Mouse (Mus musculus): ENCODE results near the gene Xpo1. TPM values are rescaled to one million over a fixed set of nuclear protein-coding genes. Genes with fewer than 3 reads are reported as not detected.
A peak's percentile ranks its signal among the peaks of the same experiment; 100 is the strongest.

Gene Xpo1
- polyA plus RNA-seq, 1 experiment from 2014 or later = 149 TPM

GRCm38 (mm10) chr11:23256194-23256802 lies 457 bp downstream of the Xpo1 start:
- under 1% methylated on average over 43 of the region's 51 CpGs for WGBS
- peaks cover 3% of the 10 kb centered on the region; the same call in 1 of the 2 replicates for H3K36me3 ChIP-seq (ENCODE audit: control insufficient read depth, insufficient read depth, low read length)
- H3K4me2 ChIP-seq (replicated peaks; ENCODE audit: low read depth, low read length) = peak overlapping the region; percentile 54
- H3K27ac ChIP-seq (ENCODE audit: low read depth, low read length) = peak overlapping the region; percentile 100
- H3K27me3 ChIP-seq (ENCODE audit: control insufficient read depth, insufficient read depth, low read length) = no peaks in the 10 kb centered on the region
- peak overlapping the region; percentile 99 for H3K9ac ChIP-seq (ENCODE audit: low read depth, low read length)
- H3K4me1 ChIP-seq (ENCODE audit: control insufficient read depth, insufficient read depth, low read length) = peaks cover 5% of the 10 kb centered on the region; the same call in 1 of the 2 replicates
- H3K9me3 ChIP-seq (ENCODE audit: control insufficient read depth, low read length) = no peaks in the 10 kb centered on the region
- ATAC-seq (ENCODE audit: low FRiP score, low TSS enrichment) = peak; percentile 34
- peak overlapping the region; percentile 98 for H3K4me3 ChIP-seq (ENCODE audit: low read length)

- Histone ChIP-seq H3K36me3 (ENCODE audit: control insufficient read depth, insufficient read depth, low read length) (peaks cover 9% of the 10 kb centered on the region; the same call in 1 of the 2 replicates), H3K4me2 (replicated peaks; ENCODE audit: low read depth, low read length) (peak overlapping the region; percentile 54), H3K9me3 (ENCODE audit: control insufficient read depth, low read length) (no peaks in the 10 kb centered on the region), H3K27me3 (ENCODE audit: control insufficient read depth, insufficient read depth, low read length) (no peaks in the 10 kb centered on the region), H3K9ac (ENCODE audit: low read depth, low read length) (peak overlapping the region; percentile 99), H3K4me3 (ENCODE audit: low read length) (peak overlapping the region; percentile 98), H3K27ac (ENCODE audit: low read depth, low read length) (peak overlapping the region; percentile 100), H3K4me1 (ENCODE audit: control insufficient read depth, insufficient read depth, low read length) (peaks cover 5% of the 10 kb centered on the region; the same call in 1 of the 2 replicates)
- under 1% methylated on average over 48 of the region's 48 CpGs for WGBS
- no peak for ATAC-seq (ENCODE audit: low FRiP score, low TSS enrichment)
Observed at GRCm38 (mm10) chr11:23256803-23257704, 1.2 kb downstream of the Xpo1 start.

- WGBS = 96% methylated on average over 4 of the region's 4 CpGs
- Histone ChIP-seq H3K27me3 (ENCODE audit: control insufficient read depth, insufficient read depth, low read length) (no peaks in the 10 kb centered on the region), H3K9me3 (ENCODE audit: control insufficient read depth, low read length) (no peaks in the 10 kb centered on the region), H3K36me3 (ENCODE audit: control insufficient read depth, insufficient read depth, low read length) (peaks cover 28% of the 10 kb centered on the region; the same call in 1 of the 2 replicates), H3K4me1 (ENCODE audit: control insufficient read depth, insufficient read depth, low read length) (peaks cover 5% of the 10 kb centered on the region; the same call in 1 of the 2 replicates), H3K27ac (ENCODE audit: low read depth, low read length) (no peak overlapping the region), H3K9ac (ENCODE audit: low read depth, low read length) (no peak overlapping the region), H3K4me3 (ENCODE audit: low read length) (peak overlapping the region; percentile 8; the same call in 1 of the 2 replicates), H3K4me2 (replicated peaks; ENCODE audit: low read depth, low read length) (no peak overlapping the region)
- ATAC-seq (ENCODE audit: low FRiP score, low TSS enrichment) = no peak
Observed at GRCm38 (mm10) chr11:23259073-23259472, 3.2 kb downstream of the Xpo1 start.

GRCm38 (mm10) chr11:23259481-23259880 lies 3.6 kb downstream of the Xpo1 start:
- 72% methylated on average over 1 of the region's 1 CpGs for WGBS
- Histone ChIP-seq H3K4me2 (replicated peaks; ENCODE audit: low read depth, low read length) (no peak overlapping the region), H3K27ac (ENCODE audit: low read depth, low read length) (no peak overlapping the region)

GRCm38 (mm10) chr11:23260186-23260585 lies 4.3 kb downstream of the Xpo1 start:
- Histone ChIP-seq H3K27me3 (ENCODE audit: control insufficient read depth, insufficient read depth, low read length) (no peaks in the 10 kb centered on the region), H3K27ac (ENCODE audit: low read depth, low read length) (no peak overlapping the region), H3K36me3 (ENCODE audit: control insufficient read depth, insufficient read depth, low read length) (peaks cover 36% of the 10 kb centered on the region), H3K4me2 (replicated peaks; ENCODE audit: low read depth, low read length) (no peak overlapping the region), H3K4me3 (ENCODE audit: low read length) (no peak overlapping the region), H3K9me3 (ENCODE audit: control insufficient read depth, low read length) (no peaks in the 10 kb centered on the region), H3K4me1 (ENCODE audit: control insufficient read depth, insufficient read depth, low read length) (peaks cover 5% of the 10 kb centered on the region; the same call in 1 of the 2 replicates), H3K9ac (ENCODE audit: low read depth, low read length) (no peak overlapping the region)
- no peak for ATAC-seq (ENCODE audit: low FRiP score, low TSS enrichment)
- 90% methylated on average over 1 of the region's 1 CpGs for WGBS

More at GRCm38 (mm10) chr11:23259481-23259880, 3.6 kb downstream of the Xpo1 start:
- H3K4me3 ChIP-seq (ENCODE audit: low read length) = no peak overlapping the region
- peaks cover 31% of the 10 kb centered on the region; the same call in 1 of the 2 replicates for H3K36me3 ChIP-seq (ENCODE audit: control insufficient read depth, insufficient read depth, low read length)
- no peaks in the 10 kb centered on the region for H3K9me3 ChIP-seq (ENCODE audit: control insufficient read depth, low read length)
- no peaks in the 10 kb centered on the region for H3K27me3 ChIP-seq (ENCODE audit: control insufficient read depth, insufficient read depth, low read length)
- no peak for ATAC-seq (ENCODE audit: low FRiP score, low TSS enrichment)
- H3K9ac ChIP-seq (ENCODE audit: low read depth, low read length) = no peak overlapping the region
- H3K4me1 ChIP-seq (ENCODE audit: control insufficient read depth, insufficient read depth, low read length) = peaks cover 5% of the 10 kb centered on the region; the same call in 1 of the 2 replicates

- Histone ChIP-seq H3K9me3 (ENCODE audit: control insufficient read depth, low read length) (no peaks in the 10 kb centered on the region), H3K4me3 (ENCODE audit: low read length) (no peak overlapping the region), H3K27ac (ENCODE audit: low read depth, low read length) (no peak overlapping the region), H3K4me1 (ENCODE audit: control insufficient read depth, insufficient read depth, low read length) (peaks cover 5% of the 10 kb centered on the region; the same call in 1 of the 2 replicates), H3K27me3 (ENCODE audit: control insufficient read depth, insufficient read depth, low read length) (no peaks in the 10 kb centered on the region), H3K9ac (ENCODE audit: low read depth, low read length) (no peak overlapping the region), H3K4me2 (replicated peaks; ENCODE audit: low read depth, low read length) (no peak overlapping the region), H3K36me3 (ENCODE audit: control insufficient read depth, insufficient read depth, low read length) (peaks cover 48% of the 10 kb centered on the region)
- ATAC-seq (ENCODE audit: low FRiP score, low TSS enrichment) = no peak
- WGBS = 87% methylated on average over 3 of the region's 3 CpGs
Observed at GRCm38 (mm10) chr11:23261490-23261889, 5.6 kb downstream of the Xpo1 start.

GRCm38 (mm10) chr11:23264949-23265348 lies 9.1 kb downstream of the Xpo1 start:
- H3K9ac ChIP-seq (ENCODE audit: low read depth, low read length) = no peak overlapping the region
- H3K27ac ChIP-seq (ENCODE audit: low read depth, low read length) = no peak overlapping the region
- H3K9me3 ChIP-seq (ENCODE audit: control insufficient read depth, low read length) = no peaks in the 10 kb centered on the region
- peaks cover 65% of the 10 kb centered on the region for H3K36me3 ChIP-seq (ENCODE audit: control insufficient read depth, insufficient read depth, low read length)
- ATAC-seq (ENCODE audit: low FRiP score, low TSS enrichment) = no peak
- no peak overlapping the region for H3K4me2 ChIP-seq (replicated peaks; ENCODE audit: low read depth, low read length)
- no peaks in the 10 kb centered on the region; the same call in 1 of the 2 replicates for H3K4me1 ChIP-seq (ENCODE audit: control insufficient read depth, insufficient read depth, low read length)
- H3K27me3 ChIP-seq (ENCODE audit: control insufficient read depth, insufficient read depth, low read length) = no peaks in the 10 kb centered on the region
- no peak overlapping the region for H3K4me3 ChIP-seq (ENCODE audit: low read length)

GRCm38 (mm10) chr11:23271770-23272724 lies 16.2 kb downstream of the Xpo1 start:
- peaks cover 83% of the 10 kb centered on the region for H3K36me3 ChIP-seq (ENCODE audit: control insufficient read depth, insufficient read depth, low read length)
- H3K4me2 ChIP-seq (replicated peaks; ENCODE audit: low read depth, low read length) = no peak overlapping the region
- no peaks in the 10 kb centered on the region for H3K9me3 ChIP-seq (ENCODE audit: control insufficient read depth, low read length)
- H3K9ac ChIP-seq (ENCODE audit: low read depth, low read length) = no peak overlapping the region
- no peak overlapping the region for H3K4me3 ChIP-seq (ENCODE audit: low read length)
- H3K4me1 ChIP-seq (ENCODE audit: control insufficient read depth, insufficient read depth, low read length) = no peaks in the 10 kb centered on the region
- no peak overlapping the region for H3K27ac ChIP-seq (ENCODE audit: low read depth, low read length)
- no peaks in the 10 kb centered on the region for H3K27me3 ChIP-seq (ENCODE audit: control insufficient read depth, insufficient read depth, low read length)
- WGBS = 89% methylated on average over 4 of the region's 4 CpGs
- ATAC-seq (ENCODE audit: low FRiP score, low TSS enrichment) = no peak
